Mouse (Mus musculus) kidney, postnatal 14 days (tissue): ENCODE data around the gene Cnot6.

ENCODE experiments used
- DNase-seq: peaks from one replicate; pipeline ENCODE4 v3.0.0; 2022; ENCODE audit warnings: mixed read lengths

The Cnot6 gene

DNA sequence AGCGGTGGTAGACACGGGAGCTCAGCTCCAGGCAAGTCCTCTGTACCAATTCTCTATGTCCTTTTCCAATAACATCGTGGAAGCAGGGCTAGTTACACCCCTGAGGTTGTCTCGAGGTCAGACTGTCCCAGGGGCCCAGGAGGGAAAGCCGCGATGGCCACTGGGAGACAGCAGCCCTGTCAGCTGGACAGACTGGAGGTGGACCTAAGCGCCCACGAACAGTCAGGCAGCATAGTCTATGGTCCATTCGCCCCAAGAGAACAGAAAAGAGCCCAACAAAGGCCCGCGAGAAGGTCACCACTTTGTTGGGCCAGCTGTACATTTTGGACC is 59.5 kb downstream of the Cnot6 start:
- DNase-seq = no peak

GRCm38 (mm10) chr11:49652401-49653078 is 60.0 kb downstream of the Cnot6 start:
- peak; percentile 86 for DNase-seq

DNA sequence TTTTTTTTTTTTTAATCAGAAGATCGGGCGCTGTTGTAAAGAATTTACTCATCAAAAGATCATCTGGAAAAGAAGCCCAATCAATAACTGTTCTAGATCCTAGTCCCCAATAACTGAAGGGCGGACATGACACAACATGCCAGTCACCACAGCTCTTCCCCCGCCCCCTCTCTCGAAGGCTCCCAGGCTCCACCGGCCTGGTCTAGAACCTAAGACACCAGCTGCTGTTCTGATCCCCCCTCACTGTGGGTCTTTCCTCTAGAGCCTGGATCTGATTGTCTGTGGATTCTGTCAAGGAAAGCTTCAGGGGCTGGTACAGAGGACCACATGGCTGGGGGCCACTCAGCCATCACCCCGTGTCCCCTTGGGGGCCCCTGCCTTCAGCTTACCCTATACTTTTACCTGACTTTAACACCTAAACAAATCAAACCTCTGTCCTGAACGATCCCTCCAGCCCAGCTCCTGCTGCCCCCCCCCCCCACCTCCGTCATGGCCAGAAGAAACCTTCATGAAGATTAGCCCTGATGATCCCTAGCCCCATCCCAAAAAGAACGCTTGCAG is 60.7 kb downstream of the Cnot6 start:
- DNase-seq = no peak

DNA sequence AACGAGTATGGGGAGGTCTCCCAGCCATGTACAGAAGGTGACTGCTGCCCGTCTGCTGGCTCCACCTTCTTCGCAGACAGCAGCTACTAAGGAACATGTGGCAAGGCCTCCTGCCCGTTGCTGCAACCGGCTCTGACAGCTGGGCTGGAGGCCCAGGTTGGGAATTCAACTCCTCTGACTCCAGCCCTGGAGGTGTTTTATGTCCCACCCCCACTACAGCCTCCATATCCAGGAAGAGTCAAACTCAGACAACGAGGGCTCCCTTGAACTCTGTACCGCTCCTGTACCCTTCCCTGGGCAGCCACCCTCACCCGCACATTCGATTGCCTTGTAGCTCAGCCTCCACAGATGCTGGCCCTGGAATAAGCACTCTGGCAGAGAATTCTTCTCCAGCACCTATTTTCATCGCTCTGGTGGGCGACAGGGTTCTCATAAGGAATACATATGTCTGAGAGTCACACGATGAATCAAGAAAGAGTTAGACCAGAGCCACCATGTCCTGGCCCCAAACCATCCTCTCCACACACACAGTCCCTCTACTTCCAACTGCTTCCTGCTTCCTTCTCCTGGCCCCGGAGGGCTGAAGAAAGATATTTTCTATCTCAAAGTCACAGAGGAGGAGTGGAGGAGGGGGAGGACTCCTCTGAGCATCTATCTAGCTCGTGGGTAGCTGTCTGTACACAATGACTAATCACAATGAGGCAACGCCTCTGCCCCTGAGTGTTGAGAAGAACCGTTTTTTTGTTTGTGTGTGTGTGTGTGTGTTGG is 61.3 kb downstream of the Cnot6 start:
- no peak for DNase-seq

GRCm38 (mm10) chr11:49650113-49650993 is 62.2 kb downstream of the Cnot6 start:
- DNase-seq = peak; percentile 76

GRCm38 (mm10) chr11:49645677-49646076 is 66.8 kb downstream of the Cnot6 start:
- no peak for DNase-seq

DNA sequence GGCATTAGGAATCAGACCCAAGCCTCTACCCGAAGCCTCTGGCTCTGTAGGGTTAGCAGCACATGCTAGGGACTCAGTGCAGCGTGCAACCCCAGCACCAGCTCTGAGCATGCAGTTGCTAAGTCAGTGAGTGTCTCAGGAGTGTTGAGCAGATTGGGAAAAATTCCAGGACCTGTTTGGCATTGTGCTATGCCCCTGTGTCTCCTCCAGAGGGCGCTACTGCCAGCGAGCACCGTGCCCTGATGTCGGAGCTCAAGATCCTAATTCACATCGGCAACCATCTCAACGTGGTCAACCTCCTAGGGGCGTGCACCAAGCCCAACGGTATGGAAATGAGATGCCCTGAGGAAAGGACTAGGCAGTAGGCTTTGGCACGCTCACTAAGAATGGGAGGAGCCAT is 76.1 kb downstream of the Cnot6 start:
- no peak for DNase-seq

DNA sequence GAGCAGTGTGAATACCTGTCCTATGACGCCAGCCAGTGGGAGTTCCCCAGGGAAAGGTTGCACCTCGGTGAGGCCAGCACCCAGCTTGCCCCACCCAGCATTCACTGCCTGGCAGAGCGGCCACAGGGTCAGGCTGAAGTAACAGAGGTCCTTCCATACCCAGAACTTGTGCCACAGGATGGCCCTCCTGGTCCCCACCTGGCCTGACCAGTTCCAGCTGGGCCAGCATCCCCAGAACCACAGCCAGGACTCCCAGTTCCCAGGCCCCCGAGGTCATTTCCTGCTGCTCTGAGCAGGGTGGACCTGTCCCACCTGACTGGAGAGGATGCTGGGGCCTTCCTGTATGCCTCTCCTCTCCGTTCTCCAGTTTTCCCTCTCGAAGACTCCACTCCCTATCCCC is 76.9 kb downstream of the Cnot6 start:
- DNase-seq = no peak

DNA sequence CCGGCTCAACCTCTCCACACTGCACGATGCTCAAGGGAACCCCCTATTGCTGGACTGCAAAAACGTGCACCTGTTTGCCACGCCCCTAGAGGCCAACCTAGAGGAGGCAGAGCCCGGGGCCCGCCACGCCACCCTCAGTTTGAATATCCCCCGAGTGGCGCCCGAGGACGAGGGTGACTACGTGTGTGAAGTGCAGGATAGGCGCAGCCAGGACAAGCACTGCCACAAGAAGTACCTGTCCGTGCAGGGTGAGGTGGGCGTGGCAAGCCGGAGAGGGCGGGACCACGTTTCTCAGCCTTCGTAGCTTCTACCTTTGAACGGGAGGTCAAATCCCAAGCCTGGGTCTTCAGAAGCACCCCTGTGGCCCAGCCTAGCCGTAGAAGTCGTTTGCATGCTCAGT is 78.4 kb downstream of the Cnot6 start:
- DNase-seq = no peak

GRCm38 (mm10) chr11:49632256-49632655 is 80.3 kb downstream of the Cnot6 start:
- DNase-seq = peak; percentile 49

DNA sequence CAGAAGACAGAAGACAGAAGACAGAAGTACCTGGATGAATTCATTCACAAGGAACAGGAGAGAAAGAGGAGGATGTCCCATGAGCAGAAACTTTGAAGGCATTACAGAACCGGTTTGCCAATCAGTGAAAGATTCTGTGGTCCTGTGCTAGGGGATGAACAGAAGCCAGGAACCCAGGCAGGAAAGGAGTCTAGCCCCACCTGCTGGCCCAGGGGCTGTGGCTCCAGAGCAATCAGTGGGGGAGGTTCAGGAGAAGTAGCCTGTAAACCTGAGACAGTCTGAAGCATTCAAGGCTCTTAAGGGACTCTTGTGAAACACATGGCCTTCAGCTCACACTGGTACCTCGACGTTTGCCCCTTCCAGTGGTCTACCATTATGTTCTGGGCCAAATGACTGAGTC is 81.4 kb downstream of the Cnot6 start:
- peak; percentile 32 for DNase-seq

DNA sequence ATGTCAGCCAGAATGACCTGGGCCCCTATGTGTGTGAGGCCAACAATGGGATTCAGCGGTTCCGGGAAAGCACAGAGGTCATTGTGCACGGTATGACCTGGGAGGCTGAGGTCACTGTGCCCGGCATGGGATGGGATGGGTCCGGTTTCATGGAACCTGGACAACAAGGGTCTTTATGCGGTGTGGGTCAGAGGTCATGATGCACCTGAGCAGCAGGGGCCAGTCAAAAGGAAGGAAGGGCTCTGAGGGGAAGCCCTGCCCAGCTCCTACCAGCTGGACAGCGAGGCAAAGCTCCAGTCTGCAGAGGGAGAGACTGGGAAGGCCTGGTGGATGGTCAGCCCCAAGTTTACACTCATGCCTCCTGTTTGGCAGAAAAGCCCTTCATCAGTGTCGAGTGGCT is 85.8 kb downstream of the Cnot6 start:
- no peak for DNase-seq

- no peak for DNase-seq
Observed at GRCm38 (mm10) chr11:49625863-49626262, 86.7 kb downstream of the Cnot6 start.

DNA sequence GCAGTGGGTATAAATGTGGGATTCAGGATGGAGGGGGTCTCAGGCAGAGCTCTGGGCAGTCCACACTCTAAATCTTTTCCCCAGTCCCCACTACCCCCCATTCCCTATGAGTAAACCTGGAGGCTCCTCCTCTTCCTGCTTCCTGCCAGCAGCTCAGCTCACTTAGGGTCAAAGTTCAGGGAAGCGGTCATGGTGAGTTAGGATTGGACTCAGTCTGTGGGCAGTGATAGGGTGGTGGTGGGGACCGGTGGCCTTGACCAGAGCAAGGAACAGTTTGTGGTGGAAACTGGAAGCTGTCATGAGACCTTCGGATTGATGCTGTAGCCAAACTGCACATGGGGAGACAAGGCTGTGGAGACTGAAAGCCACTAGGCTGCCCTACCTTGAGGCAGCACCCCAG is 88.4 kb downstream of the Cnot6 start:
- DNase-seq = no peak

DNA sequence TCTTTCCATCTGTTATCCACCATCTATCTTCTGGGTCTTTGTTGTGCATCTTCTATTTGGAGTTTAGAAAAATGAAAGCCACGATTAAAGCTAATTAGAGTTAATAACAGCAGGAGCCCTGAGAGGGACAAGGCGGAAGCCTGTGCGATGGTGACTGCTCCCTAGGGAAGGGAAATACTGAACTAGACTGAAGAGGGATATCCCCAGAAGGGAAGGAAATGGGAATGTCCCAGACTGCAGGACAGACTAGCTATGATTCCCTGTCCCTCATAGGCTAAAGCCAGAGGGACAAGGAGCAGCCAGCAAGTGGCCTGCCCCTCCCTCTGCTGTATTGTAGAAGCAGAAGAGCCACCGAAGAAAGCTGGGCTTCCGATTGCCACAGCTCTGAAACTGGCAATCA is 90.6 kb downstream of the Cnot6 start:
- peak; percentile 24 for DNase-seq
